Mouse (Mus musculus) CH12.LX (cell line): Measurements from ENCODE around the gene Ankrd33. TPM values are rescaled to one million over a fixed set of nuclear protein-coding genes. Genes with fewer than 3 reads are reported as not detected.

Experiments used
- DNase-seq: peaks from one replicate; pipeline ENCODE4 v3.0.0-alpha.2; 2013; ENCODE audit errors: extremely low read depth
- H3K27ac ChIP-seq: 2 replicates; pipeline ENCODE4 v1.5.1; 2012; ENCODE audit warnings: low read depth, mild to moderate bottlenecking, control low read depth, moderate library complexity; ENCODE audit not compliant: insufficient read depth
- H3K27me3 ChIP-seq: replicated peaks from 2 replicates; pipeline ENCODE3; 2012; ENCODE audit warnings: inconsistent platforms
- H3K36me3 ChIP-seq, 2 experiments: replicated peaks in 1 of 2; 2 replicates each; pipeline versions ENCODE3 to v1.6.1; 2012; ENCODE audit warnings: inconsistent platforms in 1 of 2, low read length in 1 of 2, mild to moderate bottlenecking in 1 of 2, mixed read lengths in 1 of 2, moderate library complexity in 1 of 2; ENCODE audit not compliant: control insufficient read depth in 1 of 2, insufficient read depth in 1 of 2
- H3K4me1 ChIP-seq, 2 experiments: 2 replicates each; pipeline ENCODE4 v1.6.1; 2012; ENCODE audit warnings: inconsistent platforms in 1 of 2, moderate library complexity in 1 of 2; ENCODE audit not compliant: insufficient read depth in 2 of 2, control insufficient read depth in 1 of 2
- H3K4me2 ChIP-seq: 2 replicates; pipeline ENCODE4 v1.6.1; 2012; ENCODE audit warnings: low read depth, mild to moderate bottlenecking, control low read depth; ENCODE audit not compliant: poor library complexity, insufficient read depth, severe bottlenecking
- H3K4me3 ChIP-seq, 3 experiments: fragments of 150-350 bp in 1 of 3; sonication (generic) in 1 of 3; replicated peaks in 1 of 3; 2 replicates each; pipeline versions ENCODE3 to v1.5.1; 2011 to 2012; ENCODE audit warnings: low read depth in 2 of 3, low read length in 2 of 3, mild to moderate bottlenecking in 2 of 3, moderate library complexity in 2 of 3, control low read depth in 1 of 3, improper control_type of control experiment in 1 of 3, inconsistent platforms in 1 of 3, mixed read lengths in 1 of 3; ENCODE audit not compliant: poor library complexity in 1 of 3
- H3K79me2 ChIP-seq: replicated peaks from 2 replicates; pipeline ENCODE4 v1.6.1; 2012; ENCODE audit warnings: mild to moderate bottlenecking, moderate library complexity; ENCODE audit not compliant: control insufficient read depth, poor library complexity, insufficient read depth, severe bottlenecking; ENCODE audit errors: extremely low read depth
- H3K9ac ChIP-seq: 2 replicates; pipeline ENCODE4 v1.6.1; 2012; ENCODE audit warnings: low read depth, mild to moderate bottlenecking, control low read depth, moderate library complexity; ENCODE audit not compliant: insufficient read depth
- H3K9me3 ChIP-seq: replicated peaks from 2 replicates; pipeline ENCODE3; 2012; ENCODE audit warnings: low read length, inconsistent platforms, mixed read lengths
- CHD1 ChIP-seq: IDR thresholded peaks from 2 replicates; pipeline ENCODE4 v1.6.1; 2012; ENCODE audit warnings: low read depth, low read length, improper control_type of control experiment, inconsistent platforms
- CHD2 ChIP-seq: IDR thresholded peaks from 2 replicates; pipeline ENCODE4 v1.6.1; 2011; ENCODE audit warnings: low read length, improper control_type of control experiment
- CTCF ChIP-seq, 2 experiments: IDR thresholded peaks in 1 of 2; conservative IDR thresholded peaks in 1 of 2; 2 replicates each; pipeline ENCODE4 v1.5.1; 2011 to 2012; ENCODE audit warnings: low read depth in 2 of 2, low read length in 2 of 2, improper control_type of control experiment in 1 of 2, inconsistent platforms in 1 of 2, mild to moderate bottlenecking in 1 of 2, moderate library complexity in 1 of 2
- E2F4 ChIP-seq: IDR thresholded peaks from 2 replicates; pipeline ENCODE4 v1.6.1; 2011; ENCODE audit warnings: low read depth, low read length, improper control_type of control experiment; ENCODE audit not compliant: insufficient replicate concordance
- ELF1 ChIP-seq: IDR thresholded peaks from 2 replicates; pipeline ENCODE4 v1.6.1; 2014; ENCODE audit warnings: low read depth, mild to moderate bottlenecking, inconsistent platforms, low read length, improper control_type of control experiment
- EP300 ChIP-seq: IDR thresholded peaks from 2 replicates; pipeline ENCODE4 v1.6.1; 2011; ENCODE audit warnings: low read length, improper control_type of control experiment
- GABPA ChIP-seq: IDR thresholded peaks from 2 replicates; pipeline ENCODE4 v1.6.1; 2012; ENCODE audit warnings: low read depth, low read length, improper control_type of control experiment, inconsistent platforms; ENCODE audit not compliant: insufficient replicate concordance
- JUN ChIP-seq: IDR thresholded peaks from 2 replicates; pipeline ENCODE4 v1.6.1; 2011; ENCODE audit warnings: low read depth, mild to moderate bottlenecking, low read length, improper control_type of control experiment, moderate library complexity; ENCODE audit not compliant: insufficient read depth
- MAZ ChIP-seq: IDR thresholded peaks from 2 replicates; pipeline ENCODE4 v1.6.1; 2012; ENCODE audit warnings: low read depth, mild to moderate bottlenecking, inconsistent platforms, low read length, improper control_type of control experiment, moderate library complexity
- MYC ChIP-seq: IDR thresholded peaks from 2 replicates; pipeline ENCODE4 v1.6.1; 2011; ENCODE audit warnings: low read depth, mild to moderate bottlenecking, improper control_type of control experiment, low read length
- NELFE ChIP-seq: IDR thresholded peaks from 2 replicates; pipeline ENCODE4 v1.6.1; 2011; ENCODE audit warnings: low read depth, low read length, improper control_type of control experiment
- NRF1 ChIP-seq: IDR thresholded peaks from 2 replicates; pipeline ENCODE4 v1.6.1; 2014; ENCODE audit warnings: low read depth, mild to moderate bottlenecking, inconsistent platforms, low read length, improper control_type of control experiment, moderate library complexity
- POLR2A ChIP-seq: IDR thresholded peaks from 2 replicates; pipeline ENCODE4 v1.6.1; 2011; ENCODE audit warnings: low read depth, mild to moderate bottlenecking, improper control_type of control experiment, low read length
- POLR2AphosphoS2 ChIP-seq: IDR thresholded peaks from 2 replicates; pipeline ENCODE4 v1.6.1; 2011; ENCODE audit warnings: low read depth, low read length, improper control_type of control experiment
- SMC3 ChIP-seq: IDR thresholded peaks from 2 replicates; pipeline ENCODE4 v1.6.1; 2011; ENCODE audit warnings: low read depth, low read length, improper control_type of control experiment
- USF2 ChIP-seq: conservative IDR thresholded peaks from 2 replicates; pipeline ENCODE4 v1.6.1; 2011; ENCODE audit warnings: low read depth, low read length, improper control_type of control experiment
- ZC3H11A ChIP-seq: IDR thresholded peaks from 2 replicates; pipeline ENCODE4 v1.6.1; 2012; ENCODE audit warnings: low read depth, mild to moderate bottlenecking, inconsistent platforms, low read length, improper control_type of control experiment
- ZKSCAN1 ChIP-seq: IDR thresholded peaks from 2 replicates; pipeline ENCODE4 v1.6.1; 2012; ENCODE audit warnings: low read depth, inconsistent platforms, low read length, improper control_type of control experiment, borderline replicate concordance
- ZMIZ1 ChIP-seq: IDR thresholded peaks from 2 replicates; pipeline ENCODE4 v1.6.1; 2012; ENCODE audit warnings: low read depth, mild to moderate bottlenecking, inconsistent platforms, low read length, improper control_type of control experiment
- dilution Hi-C: fragments of 300-500 bp; cut with MboI; formaldehyde crosslinking; loops from 2 replicates; pipeline ENCODE4 v1.14.3; 2020; ENCODE audit warnings: low sequenced_read_pairs; ENCODE audit not compliant: extremely low pct_unique_long_range_greater_than_20kb, extremely low pct_ligation_motif_present
- in situ Hi-C: fragments of 300-500 bp; cut with MboI; formaldehyde crosslinking; loops from 3 replicates; pipeline ENCODE4 v1.14.3; 2019; ENCODE audit warnings: low sequenced_read_pairs, low pct_ligation_motif_present, low pct_unique_long_range_greater_than_20kb, mixed read lengths
- polyA plus RNA-seq: library from polyadenylated mRNA; unstranded; fragments of >175 nt; gene quantifications from 2 replicates; pipeline ENCODE4 v1.2.1, GENCODE M21; 2012; ENCODE audit warnings: low read depth; ENCODE audit not compliant: insufficient read length
- total RNA-seq, 2 experiments: library from RNA; depleted of rRNA; stranded (reverse); fragments of 300-350 nt in 1 of 2; fragments of >200 nt in 1 of 2; gene quantifications; 2 replicates each; pipeline ENCODE4 v1.2.3; 2012 to 2014

Gene Ankrd33
- total and polyA plus RNA-seq, 3 experiments = not detected

DNA sequence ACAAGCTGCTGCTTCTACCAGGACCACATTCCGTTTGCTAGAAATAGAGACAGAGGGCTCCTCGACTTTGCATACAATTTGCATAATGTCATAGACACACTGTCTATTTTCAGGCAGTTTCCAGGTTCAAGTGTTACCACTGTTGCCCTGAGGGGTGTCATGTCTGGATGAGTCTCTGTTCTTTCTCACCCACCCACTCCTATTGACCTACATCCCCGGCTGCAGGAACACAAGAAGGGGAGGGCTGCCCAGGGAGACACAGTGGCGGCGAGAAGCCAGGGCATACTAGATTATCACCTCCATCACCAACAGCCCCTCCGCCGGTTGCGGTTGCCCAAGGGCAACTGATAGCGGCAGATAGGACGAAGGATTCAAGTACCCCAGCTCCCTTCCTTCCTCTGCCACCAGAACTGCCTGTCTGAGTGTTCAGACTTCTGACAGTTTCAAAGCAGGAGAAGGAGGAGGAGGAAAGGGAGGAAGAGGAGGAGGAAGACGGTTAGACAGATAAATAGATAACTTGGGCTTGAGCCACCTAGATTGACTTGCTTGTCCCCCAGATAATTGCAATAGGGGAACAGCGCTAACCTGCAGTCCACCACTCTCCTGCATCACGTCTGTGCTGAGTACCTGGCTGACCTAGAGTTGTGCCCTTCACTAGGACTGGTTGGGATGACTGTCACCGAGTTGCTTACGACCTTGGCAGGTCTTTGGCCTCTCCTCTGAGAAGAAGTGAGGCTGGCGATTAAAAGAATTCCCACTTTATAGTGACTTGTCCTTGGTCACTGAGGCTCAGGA lies 31.8 kb downstream of the Ankrd33 start (continued):
- TF ChIP-seq MYC (no peak), EP300 (peak; percentile 59; the same call in 1 of the 2 replicates), POLR2A (no peak; the same call in 1 of the 2 replicates)

DNA sequence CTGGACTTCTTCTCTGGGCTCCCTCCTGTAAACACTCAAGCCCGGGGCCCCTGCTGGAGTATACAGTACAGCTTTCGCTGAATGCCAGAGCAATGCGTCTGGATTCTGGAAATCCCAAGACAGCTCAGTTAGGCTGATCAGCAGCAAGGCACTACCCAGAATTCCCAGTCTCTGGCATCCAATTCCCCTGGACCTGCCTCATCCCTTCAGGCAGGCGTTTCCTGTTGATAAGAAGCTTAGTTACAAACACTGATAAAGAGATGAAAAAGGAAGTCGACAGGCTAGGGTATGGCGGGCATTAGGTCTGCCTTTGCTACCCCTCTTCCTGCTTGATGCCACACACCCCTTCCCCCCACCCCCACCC lies 32.3 kb downstream of the Ankrd33 start:
- no peaks in the 10 kb centered on the region for H3K79me2 ChIP-seq
- H3K27ac ChIP-seq = no peak overlapping the region
- dilution Hi-C loops = no loop called here
- TF ChIP-seq MAZ = no peak
- TF ChIP-seq CHD2 = no peak
- TF ChIP-seq ZC3H11A = no peak
- no peak for TF ChIP-seq ELF1
- no peak for TF ChIP-seq SMC3
- TF ChIP-seq JUN = no peak
- no peak for TF ChIP-seq ZMIZ1
- no peak for TF ChIP-seq NRF1
- no peak for TF ChIP-seq USF2
- no peak for TF ChIP-seq CTCF (conservative IDR thresholded peaks at IDR 0.05 in 1 of 2, IDR thresholded peaks at IDR 0.05 in 1 of 2; ENCODE audit: low read depth in 2 of 2, low read length in 2 of 2)
- TF ChIP-seq POLR2AphosphoS2 = no peak
- no peak for TF ChIP-seq E2F4
- no peak for TF ChIP-seq CHD1
- H3K27me3 ChIP-seq = no peaks in the 10 kb centered on the region
- H3K36me3 ChIP-seq = peaks cover 0 to 10% of the 10 kb centered on the region in 2 experiments
- no peak overlapping the region for H3K4me3 ChIP-seq
- in situ Hi-C loops = loop anchor here (5.0 kb wide), 1 partner anchor 39 kb away; no protein-coding TSS in a partner anchor
- no peaks in the 10 kb centered on the region for H3K9me3 ChIP-seq
- H3K4me2 ChIP-seq = no peak overlapping the region
- DNase-seq = no peak
- H3K9ac ChIP-seq = no peak overlapping the region
- peaks cover 32 to 90% of the 10 kb centered on the region in 2 experiments for H3K4me1 ChIP-seq

DNA sequence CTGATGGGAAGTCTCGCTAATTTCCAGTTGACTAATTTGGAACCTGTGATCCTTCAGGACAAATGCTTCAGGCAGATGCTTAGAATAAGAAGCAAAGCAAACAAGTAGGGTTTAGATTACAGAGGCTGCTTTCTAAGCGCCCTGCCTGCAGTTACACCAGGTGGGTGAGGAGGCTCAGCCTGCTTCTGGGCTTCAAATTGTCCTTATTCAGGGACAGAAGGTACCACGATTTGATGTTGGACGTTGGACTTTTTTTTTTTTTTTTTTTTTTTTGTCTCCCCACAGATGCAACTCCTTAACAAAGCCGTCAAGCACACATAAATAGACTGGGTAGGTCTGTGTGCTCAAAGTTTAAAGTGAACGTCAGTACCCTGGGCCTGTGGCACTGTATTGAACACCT lies 33.0 kb downstream of the Ankrd33 start:
- Histone ChIP-seq H3K4me2 (no peak overlapping the region), H3K79me2 (no peaks in the 10 kb centered on the region), H3K9me3 (no peaks in the 10 kb centered on the region), H3K4me1 (peaks cover 31 to 90% of the 10 kb centered on the region in 2 experiments), H3K9ac (no peak overlapping the region), H3K27me3 (no peaks in the 10 kb centered on the region), H3K4me3 (no peak overlapping the region), H3K27ac (no peak overlapping the region), H3K36me3 (peaks cover 0 to 6% of the 10 kb centered on the region in 2 experiments)
- dilution Hi-C loops (no loop called here), in situ Hi-C loops (loop anchor here (5.0 kb wide), 1 partner anchor 39 kb away; no protein-coding TSS in a partner anchor)
- no peak for TF ChIP-seq E2F4
- TF ChIP-seq ZKSCAN1 = no peak
- TF ChIP-seq POLR2AphosphoS2 = no peak
- no peak for TF ChIP-seq NELFE
- no peak for TF ChIP-seq GABPA
- no peak for DNase-seq
